Mouse (Mus musculus): Measurements from ENCODE around the gene Eif3l.

GRCm38 (mm10) chr15:79141566-79141917 lies 66.6 kb downstream of the Eif3l start:
- TF ChIP-seq POLR2A (IDR thresholded peaks at IDR 0.05; ENCODE audit: low read depth, low read length) (no peak), CTCF (conservative IDR thresholded peaks at IDR 0.05; ENCODE audit: insufficient read depth, insufficient read length, low read depth, low read length) (no peak)

All from kidney, adult 2 months (tissue).